Mouse (Mus musculus): ENCODE results near the gene Stat4. TPM values are rescaled to one million over a fixed set of nuclear protein-coding genes. Genes with fewer than 3 reads are reported as not detected.

Gene Stat4
- polyA plus RNA-seq, 1 experiment from 2014 or later = not detected

- CTCF ChIA-PET = no interaction called here
- POLR2A ChIA-PET = interaction anchor here (0.6 kb wide), 1 partner anchor 101 kb away, joined by 3 read pairs; no protein-coding TSS in a partner anchor
- no peaks in the 10 kb centered on the region for H3K27me3 ChIP-seq
- in situ Hi-C loops (cut with MboI; ENCODE audit: low pct_unique_long_range_greater_than_20kb) = loop anchor here (10.0 kb wide), 1 partner anchor 492 kb away; the partner anchor contains the start of gene Nemp2
- DNase-seq (ENCODE audit: low read depth, low spot score) (no peak), ATAC-seq (no peak)
- TF ChIP-seq CTCF (IDR thresholded peaks at IDR 0.05) = no peak
Measured at GRCm38 (mm10) chr1:52143191-52143590, 156.2 kb downstream of the Stat4 start.

- no peak for TF ChIP-seq CTCF (IDR thresholded peaks at IDR 0.05)
- ChIA-PET POLR2A (interaction anchor here (0.6 kb wide), 1 partner anchor 101 kb away, joined by 3 read pairs; no protein-coding TSS in a partner anchor), CTCF (no interaction called here)
- in situ Hi-C loops (cut with MboI; ENCODE audit: low pct_unique_long_range_greater_than_20kb) = loop anchor here (10.0 kb wide), 1 partner anchor 491 kb away; the partner anchor contains the start of gene Nemp2
- no peaks in the 10 kb centered on the region for H3K27me3 ChIP-seq
- DNase-seq (ENCODE audit: low read depth, low spot score) (no peak), ATAC-seq (no peak)
Measured at GRCm38 (mm10) chr1:52143596-52144156, 156.7 kb downstream of the Stat4 start.

DNA sequence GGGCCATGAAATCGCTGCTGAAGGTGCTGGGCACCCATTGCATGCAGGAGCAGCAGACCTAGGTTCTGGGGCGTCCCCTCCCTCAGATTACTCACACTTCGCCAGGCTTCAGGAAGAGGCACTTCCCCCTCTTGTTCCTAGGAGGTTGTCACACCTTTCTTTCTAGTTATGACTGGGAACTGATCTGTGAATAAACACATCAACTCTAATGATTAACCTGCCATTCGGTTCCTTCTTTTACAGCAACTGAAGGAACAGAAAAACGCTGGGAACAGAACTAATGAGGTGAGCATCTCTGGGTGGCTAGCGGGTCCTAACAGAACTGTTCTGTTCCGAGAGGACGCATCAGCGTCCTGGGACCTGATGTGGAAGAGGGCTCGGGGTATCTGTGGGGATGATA is 158.0 kb downstream of the Stat4 start:
- DNase-seq (ENCODE audit: low read depth, low spot score) (no peak), ATAC-seq (no peak)
- ChIA-PET CTCF (no interaction called here), POLR2A (no interaction called here)
- TF ChIP-seq CTCF (IDR thresholded peaks at IDR 0.05) = no peak
- H3K27me3 ChIP-seq = no peaks in the 10 kb centered on the region
- in situ Hi-C loops (cut with MboI; ENCODE audit: low pct_unique_long_range_greater_than_20kb) = loop anchor here (5.0 to 10.0 kb wide), 2 partner anchors 152 to 490 kb away; partner anchors contain the start of gene Nemp2

DNA sequence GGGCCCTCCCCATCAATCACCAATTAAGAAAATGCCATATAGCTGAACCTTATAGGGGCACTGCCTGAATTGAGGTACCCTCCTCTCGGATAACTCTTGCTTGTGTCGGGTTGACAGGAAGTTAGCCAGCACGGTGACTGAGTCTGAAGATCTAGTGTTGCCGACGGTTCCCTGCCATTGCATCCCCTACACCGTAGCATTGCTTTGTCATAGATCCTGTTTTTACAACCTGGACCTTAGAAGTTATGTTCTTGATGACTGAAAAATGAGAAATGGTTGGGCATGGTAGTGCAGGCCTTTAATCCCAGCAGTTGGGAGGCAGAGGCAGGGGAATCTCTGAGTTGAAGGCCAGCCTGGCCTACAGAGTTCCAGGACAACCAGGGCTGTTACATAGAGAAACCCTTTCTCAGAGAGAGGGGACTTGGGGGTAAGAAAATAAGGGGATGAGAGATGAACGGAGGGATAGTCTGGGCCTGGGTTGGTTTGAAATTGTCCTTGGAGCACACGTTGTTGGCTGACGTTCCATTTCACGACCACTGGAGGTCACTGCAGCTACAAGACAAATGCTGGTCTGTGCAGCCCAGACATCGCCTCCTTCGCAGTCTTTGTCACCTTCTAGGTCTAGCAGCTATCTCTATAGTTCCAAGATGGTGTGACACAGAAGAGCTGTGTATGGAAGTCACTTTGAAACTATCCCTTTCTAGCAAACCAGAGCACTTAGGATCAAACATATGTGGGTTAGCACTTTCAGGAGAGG is 159.4 kb downstream of the Stat4 start:
- POLR2A ChIA-PET = interaction anchor here (0.6 kb wide), 1 partner anchor 162 kb away, joined by 4 read pairs; no protein-coding TSS in a partner anchor
- H3K27me3 ChIP-seq = no peaks in the 10 kb centered on the region
- DNase-seq (ENCODE audit: low read depth, low spot score) (peak; percentile 13), ATAC-seq (peak; percentile 88)
- in situ Hi-C loops (cut with MboI; ENCODE audit: low pct_unique_long_range_greater_than_20kb) = loop anchor here (5.0 to 10.0 kb wide), 2 partner anchors 151 to 488 kb away; partner anchors contain the start of gene Nemp2
- peak; percentile 85 for TF ChIP-seq CTCF (IDR thresholded peaks at IDR 0.05)
- CTCF ChIA-PET = interaction anchor here (0.7 to 3.2 kb wide), 22 partner anchors 10 to 826 kb away, joined by 3 to 19 read pairs (median 4); partner anchors contain the start of gene Stat1

GRCm38 (mm10) chr1:52147431-52147830 is 160.5 kb downstream of the Stat4 start:
- in situ Hi-C loops (cut with MboI; ENCODE audit: low pct_unique_long_range_greater_than_20kb) = loop anchor here (5.0 to 10.0 kb wide), 2 partner anchors 150 to 487 kb away; partner anchors contain the start of gene Nemp2
- POLR2A ChIA-PET = no interaction called here

GRCm38 (mm10) chr1:52148178-52148577 is 161.2 kb downstream of the Stat4 start:
- no peak for TF ChIP-seq CTCF (IDR thresholded peaks at IDR 0.05)
- ATAC-seq (no peak), DNase-seq (ENCODE audit: low read depth, low spot score) (no peak)
- in situ Hi-C loops (cut with MboI; ENCODE audit: low pct_unique_long_range_greater_than_20kb) = loop anchor here (5.0 to 10.0 kb wide), 2 partner anchors 149 to 487 kb away; partner anchors contain the start of gene Nemp2
- no peaks in the 10 kb centered on the region for H3K27me3 ChIP-seq
- CTCF ChIA-PET = interaction anchor here (2.3 to 3.2 kb wide), 3 partner anchors 9 to 155 kb away, joined by 10 to 19 read pairs (median 13); no protein-coding TSS in a partner anchor
- POLR2A ChIA-PET = interaction anchor here (1.1 kb wide), 1 partner anchor 81 kb away, joined by 3 read pairs; no protein-coding TSS in a partner anchor

More at GRCm38 (mm10) chr1:52147431-52147830, 160.5 kb downstream of the Stat4 start:
- no peak for TF ChIP-seq CTCF (IDR thresholded peaks at IDR 0.05)
- no peak for DNase-seq (ENCODE audit: low read depth, low spot score)
- no peaks in the 10 kb centered on the region for H3K27me3 ChIP-seq
- ATAC-seq = no peak
- CTCF ChIA-PET = interaction anchor here (0.7 to 3.2 kb wide), 14 partner anchors 10 to 482 kb away, joined by 3 to 19 read pairs (median 4); partner anchors contain the start of gene Stat1

DNA sequence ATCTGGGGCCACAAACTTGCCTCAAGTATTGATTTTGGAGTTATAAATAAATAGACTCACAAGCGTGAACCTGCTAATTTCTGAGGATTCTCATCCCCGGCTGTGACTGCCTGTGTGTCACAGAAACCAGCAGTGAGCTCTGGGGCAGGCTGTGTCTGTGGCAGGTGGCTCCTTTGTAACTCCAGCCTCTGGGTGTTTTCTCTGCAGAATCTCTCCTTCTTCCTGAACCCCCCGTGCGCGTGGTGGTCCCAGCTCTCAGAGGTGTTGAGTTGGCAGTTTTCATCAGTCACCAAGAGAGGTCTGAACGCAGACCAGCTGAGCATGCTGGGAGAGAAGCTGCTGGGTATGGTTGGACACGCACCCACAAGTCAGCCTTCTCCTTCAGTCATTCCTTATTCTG is 161.7 kb downstream of the Stat4 start:
- ChIA-PET POLR2A (interaction anchor here (1.1 kb wide), 1 partner anchor 81 kb away, joined by 3 read pairs; no protein-coding TSS in a partner anchor), CTCF (interaction anchor here (0.7 to 3.2 kb wide), 2 partner anchors 152 to 154 kb away, joined by 3 to 13 read pairs; no protein-coding TSS in a partner anchor)
- TF ChIP-seq CTCF (IDR thresholded peaks at IDR 0.05) = no peak
- ATAC-seq (no peak), DNase-seq (ENCODE audit: low read depth, low spot score) (no peak)
- no peaks in the 10 kb centered on the region for H3K27me3 ChIP-seq
- in situ Hi-C loops (cut with MboI; ENCODE audit: low pct_unique_long_range_greater_than_20kb) = loop anchor here (5.0 to 10.0 kb wide), 2 partner anchors 149 to 486 kb away; partner anchors contain the start of gene Nemp2

DNA sequence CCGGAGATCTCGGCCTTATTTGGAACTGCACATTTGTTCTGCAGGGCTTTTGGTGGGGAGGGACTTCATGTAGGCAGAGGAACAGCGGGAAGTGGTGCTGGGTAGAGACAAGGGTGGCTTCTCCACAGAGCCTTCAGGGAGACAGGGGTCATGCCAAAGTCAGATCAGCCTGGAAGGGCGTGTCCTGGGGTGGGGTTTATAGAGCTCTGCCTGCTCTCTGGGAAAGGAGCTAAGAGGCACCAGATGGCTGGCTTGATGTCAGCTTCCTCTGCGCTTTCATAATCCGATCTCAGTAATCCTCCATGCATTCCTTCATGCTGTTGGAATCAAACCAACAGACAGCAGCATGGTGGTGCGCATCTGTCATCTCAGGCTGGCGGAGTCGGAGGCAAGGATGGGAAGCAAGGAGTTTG is 163.0 kb downstream of the Stat4 start:
- peak; percentile 25 for DNase-seq (ENCODE audit: low read depth, low spot score)
- no peaks in the 10 kb centered on the region for H3K27me3 ChIP-seq
- no peak for TF ChIP-seq CTCF (IDR thresholded peaks at IDR 0.05)
- in situ Hi-C loops (cut with MboI; ENCODE audit: low pct_unique_long_range_greater_than_20kb) = loop anchor here (5.0 to 25.0 kb wide), 3 partner anchors 147 to 485 kb away; partner anchors contain the start of gene Nemp2
- peak; percentile 55 for ATAC-seq
- ChIA-PET POLR2A (no interaction called here), CTCF (interaction anchor here (1.5 to 3.5 kb wide), 2 partner anchors 12 to 151 kb away, joined by 4 to 9 read pairs; no protein-coding TSS in a partner anchor)

DNA sequence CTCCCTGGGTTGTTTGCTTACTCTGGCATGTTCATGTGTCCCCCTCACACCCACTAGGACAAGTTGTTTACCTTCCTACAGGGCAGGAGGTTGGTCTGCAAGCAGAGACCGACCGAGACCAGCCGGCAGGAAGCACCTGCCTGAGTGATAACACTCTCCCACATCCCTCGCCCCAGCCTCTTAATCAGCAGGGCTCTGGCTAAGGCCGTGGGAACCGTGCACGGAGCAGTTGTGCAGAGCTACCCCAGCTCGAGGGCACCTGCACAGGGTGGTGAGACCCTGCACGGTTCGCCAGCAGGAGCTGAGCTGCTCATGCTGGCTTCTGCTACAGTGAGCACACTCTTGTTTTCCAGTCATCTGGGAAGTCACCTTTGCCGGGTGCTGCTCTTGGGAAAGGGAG is 163.7 kb downstream of the Stat4 start:
- ChIA-PET POLR2A (no interaction called here), CTCF (interaction anchor here (1.2 to 3.5 kb wide), 3 partner anchors 12 to 156 kb away, joined by 4 to 9 read pairs (median 4); no protein-coding TSS in a partner anchor)
- in situ Hi-C loops (cut with MboI; ENCODE audit: low pct_unique_long_range_greater_than_20kb) = loop anchor here (25.0 kb wide), 1 partner anchor 337 kb away; no protein-coding TSS in a partner anchor
- H3K27me3 ChIP-seq = no peaks in the 10 kb centered on the region
- TF ChIP-seq CTCF (IDR thresholded peaks at IDR 0.05) = no peak
- DNase-seq (ENCODE audit: low read depth, low spot score) = no peak
- no peak for ATAC-seq

GRCm38 (mm10) chr1:52151166-52151565 is 164.2 kb downstream of the Stat4 start:
- ChIA-PET CTCF (interaction anchor here (1.2 to 3.5 kb wide), 3 partner anchors 11 to 155 kb away, joined by 4 to 9 read pairs (median 4); no protein-coding TSS in a partner anchor), POLR2A (no interaction called here)
- ATAC-seq = no peak
- no peaks in the 10 kb centered on the region for H3K27me3 ChIP-seq
- TF ChIP-seq CTCF (IDR thresholded peaks at IDR 0.05) = no peak
- no peak for DNase-seq (ENCODE audit: low read depth, low spot score)
- in situ Hi-C loops (cut with MboI; ENCODE audit: low pct_unique_long_range_greater_than_20kb) = loop anchor here (25.0 kb wide), 1 partner anchor 336 kb away; no protein-coding TSS in a partner anchor
